ENCODE assay signal across 8 mouse cellular contexts in genomic region chr9:65032269-65033108, GRCm38 (mm10). TPM values are rescaled to one million over a fixed set of nuclear protein-coding genes. Genes with fewer than 3 reads are reported as not detected.
DNase-seq lines count a peak whose midpoint lies in the region; ATAC-seq and TF ChIP-seq lines count a peak whose summit lies in the region.

TSS of gene Dpp8 (plus strand) at chr9:65032414.

- no peaks in the 10 kb centered on the region for H3K9me3 ChIP-seq in G1E (replicated peaks)
- H3K9me3 ChIP-seq in forebrain, postnatal 0 days (ENCODE audit: low read length) = no peaks in the 10 kb centered on the region
- no peaks in the 10 kb centered on the region for H3K9me3 ChIP-seq in lung, embryonic 15.5 days

- H3K4me3 ChIP-seq in G1E (ENCODE audit: low read depth, low read length) = peak within 1 kb of the TSS; percentile 98
- H3K4me3 ChIP-seq in forebrain, postnatal 0 days (ENCODE audit: low read depth, low read length) = peak within 1 kb of the TSS; percentile 93
- H3K4me3 ChIP-seq in lung, embryonic 15.5 days = peak within 1 kb of the TSS; percentile 68

- peak within 1 kb of the TSS; percentile 91 for H3K9ac ChIP-seq in forebrain, postnatal 0 days
- peak within 1 kb of the TSS; percentile 91 for H3K9ac ChIP-seq in lung, embryonic 15.5 days

- peaks cover 39% of the 10 kb centered on the region for H3K4me1 ChIP-seq in G1E (ENCODE audit: insufficient read depth, low read depth, low read length)
- peaks cover 4% of the 10 kb centered on the region; the same call in 1 of the 2 replicates for H3K4me1 ChIP-seq in forebrain, postnatal 0 days (ENCODE audit: insufficient read depth)
- peaks cover 17% of the 10 kb centered on the region for H3K4me1 ChIP-seq in lung, embryonic 15.5 days

- peak; percentile 88 for TF ChIP-seq CTCF in G1E (IDR thresholded peaks at IDR 0.05; ENCODE audit: low read depth, low read length)
- peak; percentile 98 for TF ChIP-seq CTCF in forebrain, postnatal 0 days (IDR thresholded peaks at IDR 0.05; ENCODE audit: low read depth)

- H3K27me3 ChIP-seq in G1E (ENCODE audit: insufficient read depth, low read length) = no peaks in the 10 kb centered on the region
- no peaks in the 10 kb centered on the region for H3K27me3 ChIP-seq in forebrain, postnatal 0 days (ENCODE audit: insufficient read depth, low read length)
- H3K27me3 ChIP-seq in lung, embryonic 15.5 days = no peaks in the 10 kb centered on the region

- peak within 1 kb of the TSS; percentile 88 for H3K4me2 ChIP-seq in forebrain, postnatal 0 days (ENCODE audit: low read depth)
- H3K4me2 ChIP-seq in lung, embryonic 15.5 days = peak within 1 kb of the TSS; percentile 81

- peak; percentile 70 for ATAC-seq in G1E (ENCODE audit: extremely low read depth, insufficient number of reproducible peaks, low FRiP score, poor library complexity, severe bottlenecking)
- peak; percentile 97 for ATAC-seq in forebrain, postnatal 0 days
- peak; percentile 94 for ATAC-seq in lung, embryonic 15.5 days (ENCODE audit: borderline replicate concordance, extremely low read depth, low FRiP score, low TSS enrichment)

- H3K36me3 ChIP-seq in G1E (replicated peaks) = peaks cover 35% of the 10 kb centered on the region
- H3K36me3 ChIP-seq in forebrain, postnatal 0 days (ENCODE audit: insufficient read depth) = no peaks in the 10 kb centered on the region; the same call in 1 of the 2 replicates
- H3K36me3 ChIP-seq in lung, embryonic 15.5 days = peaks cover 15% of the 10 kb centered on the region

- WGBS in forebrain, postnatal 0 days = 2% methylated on average over 83 of the region's 85 CpGs
- WGBS in lung, embryonic 15.5 days = under 1% methylated on average over 83 of the region's 85 CpGs

- peak within 1 kb of the TSS; percentile 90 for H3K27ac ChIP-seq in forebrain, postnatal 0 days (ENCODE audit: low read depth, low read length)
- H3K27ac ChIP-seq in lung, embryonic 15.5 days = peak within 1 kb of the TSS; percentile 81

- peak; percentile 84 for DNase-seq in G1E (ENCODE audit: low spot score)
- DNase-seq in cerebellum, adult 18-20 months = peak; percentile 94 to 95
- peak; percentile 96 for DNase-seq in forebrain, postnatal 0 days
- DNase-seq in heart, postnatal 4 days = peak; percentile 96
- DNase-seq in layer of hippocampus, adult 8-10 months (ENCODE audit: low spot score in 2 of 2) = peak; percentile 88 to 89
- peak; percentile 87 for DNase-seq in ovary, adult 18-20 months (ENCODE audit: low spot score)
- peak; percentile 96 for DNase-seq in thymus, postnatal 0 days (ENCODE audit: low spot score)

RNA-seq across cellular contexts. Expression of gene Dpp8, which starts in this region (rescaled TPM):
- 137 and 145 TPM in 2 replicates for total RNA-seq in G1E (2014; fragmentation: Nextera tagmentation)
- 125 and 133 TPM in 2 replicates for total RNA-seq in G1E (2017)
- polyA plus RNA-seq in G1E (2012) = 11.6 and 13.6 TPM in 2 replicates
- total RNA-seq in forebrain, postnatal 0 days (2014; rRNA removed) = 90.4 and 111 TPM in 2 replicates
- polyA plus RNA-seq in forebrain, postnatal 0 days (2015; fragmentation: Nextera tagmentation; extraction: Ambion mirVana) = 21.2 and 25.6 TPM in 2 replicates
- total RNA-seq in heart, postnatal 4 days (2021) = 10 to 100 TPM; 65.2 to 71.0 TPM
- 100 to 1,000 TPM; 144 to 176 (median 162) TPM for total RNA-seq in layer of hippocampus, adult 8-10 months (2022)
- 33.9 and 36.3 TPM in 2 replicates for polyA plus RNA-seq in lung, embryonic 15.5 days (2015; fragmentation: Nextera tagmentation; extraction: Ambion mirVana)
- 29.4 and 30.6 TPM in 2 replicates for polyA plus RNA-seq in thymus, postnatal 0 days (2015; fragmentation: Nextera tagmentation; extraction: Ambion mirVana)

Comparison
In these comparisons a context has a peak if more than half of its experiments do, and no peak if none do; other contexts are left out.
1. Peak in every context shown above with its lines: DNase-seq, ATAC-seq, H3K4me3 ChIP-seq and H3K27ac ChIP-seq.